Mouse (Mus musculus) cortical plate, adult 2 months (tissue): ENCODE measurements around the gene Foxp1.

Source experiments
- CTCF ChIP-seq: fragments of 200-500 bp; IDR thresholded peaks from 2 replicates; pipeline ENCODE4 v1.5.1; 2011; ENCODE audit warnings: mild to moderate bottlenecking, control low read depth, low read length; ENCODE audit not compliant: insufficient read depth; ENCODE audit errors: extremely low read depth
- POLR2A ChIP-seq: fragments of 200-500 bp; IDR thresholded peaks from 2 replicates; pipeline ENCODE4 v1.6.1; 2011; ENCODE audit warnings: mild to moderate bottlenecking, low read length, control low read depth; ENCODE audit not compliant: insufficient read depth; ENCODE audit errors: extremely low read depth

GRCm38 (mm10) chr6:99439878-99440361, 82.6 kb downstream of the Foxp1 start:
- no peak for TF ChIP-seq POLR2A
- TF ChIP-seq CTCF, result no peak
